Mouse (Mus musculus) T-cell, adult 2 months (primary cell): ENCODE data around the gene Slx1b.
A peak's percentile ranks its signal among the peaks of the same experiment; 100 is the strongest.

Source experiments
- DNase-seq: peaks from one replicate; pipeline ENCODE4 v3.0.0; 2022; ENCODE audit warnings: low spot score

The Slx1b gene

GRCm38 (mm10) chr7:126676631-126677220 lies 18.9 kb downstream of the Slx1b start:
- no peak for DNase-seq

GRCm38 (mm10) chr7:126676207-126676606 lies 19.4 kb downstream of the Slx1b start, which contains the start of gene Sult1a1:
TSS of gene Sult1a1 (minus strand) at chr7:126676432.
- DNase-seq: no peak

- DNase-seq: no peak
Observed at GRCm38 (mm10) chr7:126675104-126675503, 20.5 kb downstream of the Slx1b start.

- DNase-seq: no peak
Observed at GRCm38 (mm10) chr7:126672111-126672510, 23.5 kb downstream of the Slx1b start.

- no peak for DNase-seq
Observed at GRCm38 (mm10) chr7:126670152-126670551, 25.4 kb downstream of the Slx1b start.

- no peak for DNase-seq
Observed at GRCm38 (mm10) chr7:126668452-126668851, 27.1 kb downstream of the Slx1b start.

- DNase-seq: no peak
Observed at GRCm38 (mm10) chr7:126667495-126668090, 28.0 kb downstream of the Slx1b start.

- no peak for DNase-seq
Observed at GRCm38 (mm10) chr7:126665269-126665668, 30.3 kb downstream of the Slx1b start.

GRCm38 (mm10) chr7:126663646-126664045 lies 31.9 kb downstream of the Slx1b start:
- no peak for DNase-seq

- no peak for DNase-seq
Observed at GRCm38 (mm10) chr7:126659771-126660170, 35.8 kb downstream of the Slx1b start.

GRCm38 (mm10) chr7:126657522-126657921 lies 38.1 kb downstream of the Slx1b start:
- no peak for DNase-seq

- peak; percentile 75 for DNase-seq
Observed at GRCm38 (mm10) chr7:126655695-126656094, 39.9 kb downstream of the Slx1b start.

- no peak for DNase-seq
Observed at GRCm38 (mm10) chr7:126653991-126654390, 41.6 kb downstream of the Slx1b start.

GRCm38 (mm10) chr7:126650852-126651251 lies 44.7 kb downstream of the Slx1b start:
- DNase-seq: no peak

GRCm38 (mm10) chr7:126649231-126650051 lies 46.1 kb downstream of the Slx1b start, which contains the start of gene Sgf29:
TSS of gene Sgf29 (plus strand) at chr7:126649309.
- peak; percentile 91 for DNase-seq

GRCm38 (mm10) chr7:126648486-126648885 lies 47.1 kb downstream of the Slx1b start:
- no peak for DNase-seq

- DNase-seq: no peak
Observed at GRCm38 (mm10) chr7:126645708-126646107, 49.9 kb downstream of the Slx1b start.

GRCm38 (mm10) chr7:126644914-126645313 lies 50.7 kb downstream of the Slx1b start:
- DNase-seq: no peak

- no peak for DNase-seq
Observed at GRCm38 (mm10) chr7:126644345-126644744, 51.2 kb downstream of the Slx1b start.

GRCm38 (mm10) chr7:126643244-126643617 lies 52.4 kb downstream of the Slx1b start:
- peak; percentile 50 for DNase-seq

- DNase-seq: no peak
Observed at GRCm38 (mm10) chr7:126642545-126643243, 52.9 kb downstream of the Slx1b start.
